Mouse (Mus musculus): ENCODE data around the gene A430078G23Rik. TPM values are rescaled to one million over a fixed set of nuclear protein-coding genes. Genes with fewer than 3 reads are reported as not detected.

Gene A430078G23Rik
- total and polyA plus RNA-seq, 3 experiments = 2.8 to 3.8 TPM; not detected in 1

- Histone ChIP-seq H3K4me1 (ENCODE audit: control insufficient read depth in 1 of 2, insufficient read depth in 2 of 2, low read length in 2 of 2) (no peaks in the 10 kb centered on the region), H3K27me3 (ENCODE audit: control insufficient read depth in 1 of 2, insufficient read depth in 2 of 2, low read length in 2 of 2) (no peaks in the 10 kb centered on the region), H3K79me2 (ENCODE audit: control insufficient read depth, insufficient read depth, low read length, poor library complexity) (no peaks in the 10 kb centered on the region), H3K9me3 (replicated peaks; ENCODE audit: insufficient read depth, low read length) (no peaks in the 10 kb centered on the region), H3K4me3 (ENCODE audit: control insufficient read depth in 1 of 2, insufficient read depth in 1 of 2, low read depth in 2 of 2, low read length in 2 of 2) (no peak overlapping the region), H3K9ac (ENCODE audit: control insufficient read depth, low read depth, low read length, poor library complexity, severe bottlenecking) (no peak overlapping the region), H3K36me3 (ENCODE audit: control insufficient read depth in 1 of 2, insufficient read depth in 2 of 2, low read length in 2 of 2) (no peaks in the 10 kb centered on the region), H3K27ac (ENCODE audit: control insufficient read depth, low read depth, low read length) (no peak overlapping the region)
- DNase-seq (ENCODE audit: low read depth, low spot score) = no peak
- TF ChIP-seq NELFE (IDR thresholded peaks at IDR 0.05; ENCODE audit: low read depth, low read length) = no peak
- no peak for TF ChIP-seq ZMIZ1 (IDR thresholded peaks at IDR 0.05; ENCODE audit: low read depth, low read length)
- no peak for TF ChIP-seq EP300 (IDR thresholded peaks at IDR 0.05; ENCODE audit: low read depth in 1 of 2, low read length in 2 of 2)
- TF ChIP-seq MAX (IDR thresholded peaks at IDR 0.05; ENCODE audit: low read length) = no peak
- TF ChIP-seq GABPA (IDR thresholded peaks at IDR 0.05; ENCODE audit: low read depth, low read length) = no peak
- no peak for TF ChIP-seq UBTF (IDR thresholded peaks at IDR 0.05; ENCODE audit: borderline replicate concordance, insufficient read depth, low read depth, low read length)
- TF ChIP-seq HCFC1 (IDR thresholded peaks at IDR 0.05; ENCODE audit: low read depth, low read length) = no peak
- TF ChIP-seq SIN3A (IDR thresholded peaks at IDR 0.05; ENCODE audit: low read length) = no peak
- TF ChIP-seq ZC3H11A (IDR thresholded peaks at IDR 0.05; ENCODE audit: low read depth, low read length) = no peak
- no peak for TF ChIP-seq POLR2A (IDR thresholded peaks at IDR 0.05; ENCODE audit: control insufficient read depth in 1 of 2, insufficient read depth in 1 of 2, low read depth in 1 of 2, low read length in 2 of 2, poor library complexity in 1 of 2)
- no peak for TF ChIP-seq RAD21 (IDR thresholded peaks at IDR 0.05; ENCODE audit: low read depth, low read length)
- TF ChIP-seq CHD2 (IDR thresholded peaks at IDR 0.05; ENCODE audit: low read length) = no peak
- no peak for TF ChIP-seq TAL1 (IDR thresholded peaks at IDR 0.05; ENCODE audit: low read length)
- no peak for TF ChIP-seq CTCF (IDR thresholded peaks at IDR 0.05 in 2 of 3, conservative IDR thresholded peaks at IDR 0.05 in 1 of 3; ENCODE audit: control insufficient read depth in 1 of 3, insufficient read depth in 1 of 3, low read depth in 2 of 3, low read length in 3 of 3, poor library complexity in 1 of 3, severe bottlenecking in 1 of 3)
- TF ChIP-seq USF2 (IDR thresholded peaks at IDR 0.05; ENCODE audit: borderline replicate concordance in 1 of 2, insufficient read depth in 1 of 2, low read depth in 1 of 2, low read length in 2 of 2) = no peak
Observed at GRCm38 (mm10) chr8:3425217-3425616, 72.0 kb downstream of the A430078G23Rik start.

GRCm38 (mm10) chr8:3426211-3426610 is 73.0 kb downstream of the A430078G23Rik start:
- no peak for DNase-seq (ENCODE audit: low read depth, low spot score)
- H3K9ac ChIP-seq (ENCODE audit: control insufficient read depth, low read depth, low read length, poor library complexity, severe bottlenecking) = no peak overlapping the region
- H3K4me1 ChIP-seq (ENCODE audit: control insufficient read depth in 1 of 2, insufficient read depth in 2 of 2, low read length in 2 of 2) = no peaks in the 10 kb centered on the region
- H3K27me3 ChIP-seq (ENCODE audit: control insufficient read depth in 1 of 2, insufficient read depth in 2 of 2, low read length in 2 of 2) = no peaks in the 10 kb centered on the region
- no peak overlapping the region for H3K27ac ChIP-seq (ENCODE audit: control insufficient read depth, low read depth, low read length)
- H3K4me3 ChIP-seq (ENCODE audit: control insufficient read depth in 1 of 2, insufficient read depth in 1 of 2, low read depth in 2 of 2, low read length in 2 of 2) = no peak overlapping the region
- H3K36me3 ChIP-seq (ENCODE audit: control insufficient read depth in 1 of 2, insufficient read depth in 2 of 2, low read length in 2 of 2) = no peaks in the 10 kb centered on the region
- H3K79me2 ChIP-seq (ENCODE audit: control insufficient read depth, insufficient read depth, low read length, poor library complexity) = no peaks in the 10 kb centered on the region
- no peak for TF ChIP-seq MXI1 (IDR thresholded peaks at IDR 0.05; ENCODE audit: low read depth, low read length)
- TF ChIP-seq KAT2A (conservative IDR thresholded peaks at IDR 0.05; ENCODE audit: low read depth, low read length) = no peak
- TF ChIP-seq USF2 (IDR thresholded peaks at IDR 0.05; ENCODE audit: borderline replicate concordance in 1 of 2, insufficient read depth in 1 of 2, low read depth in 1 of 2, low read length in 2 of 2) = no peak
- TF ChIP-seq SIN3A (IDR thresholded peaks at IDR 0.05; ENCODE audit: low read length) = no peak
- no peak for TF ChIP-seq GABPA (IDR thresholded peaks at IDR 0.05; ENCODE audit: low read depth, low read length)
- no peak for TF ChIP-seq CTCF (IDR thresholded peaks at IDR 0.05 in 2 of 3, conservative IDR thresholded peaks at IDR 0.05 in 1 of 3; ENCODE audit: control insufficient read depth in 1 of 3, insufficient read depth in 1 of 3, low read depth in 2 of 3, low read length in 3 of 3, poor library complexity in 1 of 3, severe bottlenecking in 1 of 3)
- TF ChIP-seq MYB (IDR thresholded peaks at IDR 0.05; ENCODE audit: low read depth, low read length) = no peak
- TF ChIP-seq MEF2A (IDR thresholded peaks at IDR 0.05; ENCODE audit: extremely low read depth, insufficient replicate concordance, low read depth, low read length, poor library complexity, severe bottlenecking) = no peak
- no peak for TF ChIP-seq TCF12 (IDR thresholded peaks at IDR 0.05; ENCODE audit: low read depth, low read length)
- TF ChIP-seq TAL1 (IDR thresholded peaks at IDR 0.05; ENCODE audit: low read length) = no peak
- TF ChIP-seq MAX (IDR thresholded peaks at IDR 0.05; ENCODE audit: low read length) = no peak
- no peak for TF ChIP-seq E2F4 (IDR thresholded peaks at IDR 0.05; ENCODE audit: borderline replicate concordance, low read depth, low read length)
- TF ChIP-seq ZC3H11A (IDR thresholded peaks at IDR 0.05; ENCODE audit: low read depth, low read length) = no peak
- TF ChIP-seq EP300 (IDR thresholded peaks at IDR 0.05; ENCODE audit: low read depth in 1 of 2, low read length in 2 of 2) = no peak
- no peak for TF ChIP-seq ZMIZ1 (IDR thresholded peaks at IDR 0.05; ENCODE audit: low read depth, low read length)
- TF ChIP-seq ETS1 (IDR thresholded peaks at IDR 0.05; ENCODE audit: low read depth, low read length) = no peak
- H3K9me3 ChIP-seq (replicated peaks; ENCODE audit: insufficient read depth, low read length) = no peaks in the 10 kb centered on the region
